16 mouse cellular contexts compared by ENCODE assay signal in the genomic region with DNA sequence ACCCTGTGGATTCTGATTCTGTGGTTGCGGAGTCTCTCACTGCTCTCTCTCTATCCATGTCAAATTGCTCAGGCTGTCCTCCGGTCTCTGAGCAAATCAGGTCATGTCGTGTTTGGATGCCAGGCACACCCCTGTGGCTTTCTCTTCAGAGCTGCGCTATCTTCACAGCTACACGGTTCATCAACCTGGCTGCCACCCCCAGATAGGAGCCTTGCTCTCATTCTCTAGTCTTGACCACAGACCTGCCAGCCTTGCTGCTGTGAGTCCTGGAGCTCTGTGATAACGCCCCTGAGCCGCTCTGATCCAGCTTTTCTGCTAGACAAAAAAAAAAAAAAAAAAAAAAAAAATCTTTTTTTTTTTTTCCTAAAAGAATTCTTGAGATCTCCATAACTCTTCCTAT.
DNase-seq lines count a peak whose midpoint lies in the region; ATAC-seq lines count a peak whose summit lies in the region.
"Had no signal": no experiment of that assay in that cellular context is flagged by ENCODE, and none has a peak within 500 bp of the region (broad histone marks: within the 10 kb centered on the region; RNA-seq: fewer than 3 reads in every experiment).

No protein-coding gene starts in this region.

- peak; percentile 99 for ATAC-seq in liver, embryonic 11.5 days (replicated peaks; ENCODE audit: low FRiP score)

- H3K36me3 ChIP-seq in liver, embryonic 11.5 days (ENCODE audit: control insufficient read depth, insufficient read depth, low read length): no peaks in the 10 kb centered on the region
- H3K36me3 ChIP-seq: embryonic facial prominence, embryonic 12.5 days; forebrain, embryonic 10.5 days; heart, embryonic 13.5 days; hindbrain, embryonic 15.5 days; lung, embryonic 15.5 days; neural tube, embryonic 12.5 days had no signal

- H3K9ac ChIP-seq in liver, embryonic 11.5 days (ENCODE audit: low read depth, low read length): no peak overlapping the region
- H3K9ac ChIP-seq: embryonic facial prominence, embryonic 12.5 days; heart, embryonic 13.5 days; hindbrain, embryonic 15.5 days; lung, embryonic 15.5 days; neural tube, embryonic 12.5 days had no signal

- H3K4me1 ChIP-seq in liver, embryonic 11.5 days (replicated peaks; ENCODE audit: control insufficient read depth, insufficient read depth, low read length): peaks cover 7% of the 10 kb centered on the region
- H3K4me1 ChIP-seq: embryonic facial prominence, embryonic 12.5 days; heart, embryonic 13.5 days; hindbrain, embryonic 15.5 days; lung, embryonic 15.5 days had no signal

- H3K27ac ChIP-seq in liver, embryonic 11.5 days (ENCODE audit: low read depth, low read length): no peak overlapping the region
- H3K27ac ChIP-seq: embryonic facial prominence, embryonic 12.5 days; forebrain, embryonic 10.5 days; heart, embryonic 13.5 days; hindbrain, embryonic 15.5 days; lung, embryonic 15.5 days; neural tube, embryonic 12.5 days had no signal

- no peak overlapping the region for H3K4me2 ChIP-seq in liver, embryonic 11.5 days
- H3K4me2 ChIP-seq: embryonic facial prominence, embryonic 12.5 days; heart, embryonic 13.5 days; hindbrain, embryonic 15.5 days; lung, embryonic 15.5 days; neural tube, embryonic 12.5 days had no signal

- H3K4me3 ChIP-seq in liver, embryonic 11.5 days (ENCODE audit: low read depth, low read length): no peak overlapping the region
- H3K4me3 ChIP-seq: embryonic facial prominence, embryonic 12.5 days; forebrain, embryonic 10.5 days; heart, embryonic 13.5 days; hindbrain, embryonic 15.5 days; lung, embryonic 15.5 days; megakaryocyte, embryonic 14.5 days; neural tube, embryonic 12.5 days had no signal

- peak; percentile 24 for DNase-seq in embryo, embryonic 10 days (ENCODE audit: low spot score)
- DNase-seq in embryo, embryonic 10.5 days (ENCODE audit: low spot score): no peak
- DNase-seq in retina, postnatal 1 day: peak; percentile 27
- DNase-seq in retina, embryonic 14.5 days (ENCODE audit: low spot score): no peak
- DNase-seq in liver, embryonic 11.5 days (ENCODE audit: low spot score): peak; percentile 64
- DNase-seq in ovary, postnatal 14 days (ENCODE audit: low spot score): no peak
- no peak for DNase-seq in embryo, embryonic 9.5 days (ENCODE audit: extremely low spot score)
- no peak for DNase-seq in kidney, adult 8-10 months
- DNase-seq: B cell, adult 2 months had no signal

- H3K27me3 ChIP-seq in liver, embryonic 11.5 days (replicated peaks; ENCODE audit: control insufficient read depth, insufficient read depth, low read length): peaks cover 6% of the 10 kb centered on the region; the same call in 1 of the 2 replicates
- H3K27me3 ChIP-seq: embryonic facial prominence, embryonic 12.5 days; heart, embryonic 13.5 days; hindbrain, embryonic 15.5 days; lung, embryonic 15.5 days; neural tube, embryonic 12.5 days had no signal

- 33% methylated on average over 7 of the region's 7 CpGs for WGBS in liver, embryonic 11.5 days

- no peaks in the 10 kb centered on the region for H3K9me3 ChIP-seq in liver, embryonic 11.5 days (ENCODE audit: control insufficient read depth, low read length)
- H3K9me3 ChIP-seq: embryonic facial prominence, embryonic 12.5 days; forebrain, embryonic 10.5 days; heart, embryonic 13.5 days; hindbrain, embryonic 15.5 days; lung, embryonic 15.5 days; megakaryocyte, embryonic 14.5 days; neural tube, embryonic 12.5 days had no signal

Comparison
In these comparisons a context has a peak if more than half of its experiments do, and no peak if none do; other contexts are left out.
1. DNase-seq: peak in embryo, embryonic 10 days (single experiment), retina, postnatal 1 day (single experiment) and liver, embryonic 11.5 days (single experiment); none in embryo, embryonic 10.5 days (single experiment), retina, embryonic 14.5 days (single experiment), ovary, postnatal 14 days (single experiment), embryo, embryonic 9.5 days (single experiment) and kidney, adult 8-10 months (0 of 2).